Mouse (Mus musculus): Measurements from ENCODE around the gene Gigyf1. TPM values are rescaled to one million over a fixed set of nuclear protein-coding genes. Genes with fewer than 3 reads are reported as not detected.

Gene Gigyf1
- polyA plus RNA-seq, 1 experiment from 2014 or later, result 9.0 TPM

- WGBS, result 83% methylated on average over 15 of the region's 15 CpGs
- H3K4me2 ChIP-seq, result no peak overlapping the region
- no peak overlapping the region for H3K9ac ChIP-seq (ENCODE audit: low read depth, low read length)
- H3K36me3 ChIP-seq (ENCODE audit: control insufficient read depth, insufficient read depth, low read length), result peaks cover 41% of the 10 kb centered on the region
- no peaks in the 10 kb centered on the region for H3K9me3 ChIP-seq (ENCODE audit: control insufficient read depth, low read length)
- H3K4me1 ChIP-seq (replicated peaks; ENCODE audit: control insufficient read depth, insufficient read depth, low read length), result peaks cover 29% of the 10 kb centered on the region
- ATAC-seq (replicated peaks; ENCODE audit: low FRiP score), result no peak
- H3K27ac ChIP-seq (ENCODE audit: low read depth, low read length), result no peak overlapping the region
- 0 out of 2 replicates have a peak overlapping the region, but pooled peaks have one; percentile 7 for H3K4me3 ChIP-seq (ENCODE audit: low read depth, low read length)
- H3K27me3 ChIP-seq (replicated peaks; ENCODE audit: control insufficient read depth, insufficient read depth, low read length), result no peaks in the 10 kb centered on the region
- DNase-seq (ENCODE audit: low spot score), result no peak
Measured at GRCm38 (mm10) chr5:137529221-137529995, 11.1 kb downstream of the Gigyf1 start.

- peaks cover 37% of the 10 kb centered on the region for H3K36me3 ChIP-seq (ENCODE audit: control insufficient read depth, insufficient read depth, low read length)
- ATAC-seq (replicated peaks; ENCODE audit: low FRiP score), result no peak
- no peak overlapping the region for H3K27ac ChIP-seq (ENCODE audit: low read depth, low read length)
- H3K9me3 ChIP-seq (ENCODE audit: control insufficient read depth, low read length), result no peaks in the 10 kb centered on the region
- peak overlapping the region; percentile 84 for H3K4me3 ChIP-seq (ENCODE audit: low read depth, low read length)
- H3K27me3 ChIP-seq (replicated peaks; ENCODE audit: control insufficient read depth, insufficient read depth, low read length), result no peaks in the 10 kb centered on the region
- no peak overlapping the region; the same call in 1 of the 2 replicates for H3K9ac ChIP-seq (ENCODE audit: low read depth, low read length)
- H3K4me1 ChIP-seq (replicated peaks; ENCODE audit: control insufficient read depth, insufficient read depth, low read length), result peaks cover 29% of the 10 kb centered on the region
- DNase-seq (ENCODE audit: low spot score), result no peak
- H3K4me2 ChIP-seq, result peak overlapping the region; percentile 100
- WGBS, result 88% methylated on average over 8 of the region's 8 CpGs
Measured at GRCm38 (mm10) chr5:137530075-137530474, 11.7 kb downstream of the Gigyf1 start.

GRCm38 (mm10) chr5:137530588-137531413 lies 12.5 kb downstream of the Gigyf1 start:
- ATAC-seq (replicated peaks; ENCODE audit: low FRiP score) (peak; percentile 5; the same call in 1 of the 2 replicates), DNase-seq (ENCODE audit: low spot score) (no peak)
- H3K27ac ChIP-seq (ENCODE audit: low read depth, low read length), result peak overlapping the region; percentile 56

GRCm38 (mm10) chr5:137531414-137532130 lies 13.2 kb downstream of the Gigyf1 start:
- DNase-seq (ENCODE audit: low spot score) (no peak), ATAC-seq (replicated peaks; ENCODE audit: low FRiP score) (no peak; the same call in 1 of the 2 replicates)
- Histone ChIP-seq H3K4me2 (peak overlapping the region; percentile 100), H3K27me3 (replicated peaks; ENCODE audit: control insufficient read depth, insufficient read depth, low read length) (no peaks in the 10 kb centered on the region), H3K36me3 (ENCODE audit: control insufficient read depth, insufficient read depth, low read length) (peaks cover 31% of the 10 kb centered on the region), H3K9me3 (ENCODE audit: control insufficient read depth, low read length) (no peaks in the 10 kb centered on the region), H3K4me3 (ENCODE audit: low read depth, low read length) (peak overlapping the region; percentile 84), H3K27ac (ENCODE audit: low read depth, low read length) (peak overlapping the region; percentile 84), H3K9ac (ENCODE audit: low read depth, low read length) (peak overlapping the region; percentile 93), H3K4me1 (replicated peaks; ENCODE audit: control insufficient read depth, insufficient read depth, low read length) (peaks cover 23% of the 10 kb centered on the region)
- WGBS, result under 1% methylated on average over 51 of the region's 51 CpGs

More at GRCm38 (mm10) chr5:137530588-137531413, 12.5 kb downstream of the Gigyf1 start:
- Histone ChIP-seq H3K4me2 (peak overlapping the region; percentile 100), H3K27me3 (replicated peaks; ENCODE audit: control insufficient read depth, insufficient read depth, low read length) (no peaks in the 10 kb centered on the region), H3K4me1 (replicated peaks; ENCODE audit: control insufficient read depth, insufficient read depth, low read length) (peaks cover 29% of the 10 kb centered on the region), H3K9me3 (ENCODE audit: control insufficient read depth, low read length) (no peaks in the 10 kb centered on the region), H3K4me3 (ENCODE audit: low read depth, low read length) (peak overlapping the region; percentile 84), H3K36me3 (ENCODE audit: control insufficient read depth, insufficient read depth, low read length) (peaks cover 31% of the 10 kb centered on the region), H3K9ac (ENCODE audit: low read depth, low read length) (peak overlapping the region; percentile 93)
- WGBS, result 4% methylated on average over 46 of the region's 46 CpGs

- under 1% methylated on average over 19 of the region's 19 CpGs for WGBS
- H3K27me3 ChIP-seq (replicated peaks; ENCODE audit: control insufficient read depth, insufficient read depth, low read length), result no peaks in the 10 kb centered on the region
- peak overlapping the region; percentile 93 for H3K9ac ChIP-seq (ENCODE audit: low read depth, low read length)
- peak overlapping the region; percentile 84 for H3K27ac ChIP-seq (ENCODE audit: low read depth, low read length)
- peak overlapping the region; percentile 100 for H3K4me2 ChIP-seq
- peaks cover 20% of the 10 kb centered on the region for H3K4me1 ChIP-seq (replicated peaks; ENCODE audit: control insufficient read depth, insufficient read depth, low read length)
- H3K36me3 ChIP-seq (ENCODE audit: control insufficient read depth, insufficient read depth, low read length), result peaks cover 26% of the 10 kb centered on the region
- H3K4me3 ChIP-seq (ENCODE audit: low read depth, low read length), result peak overlapping the region; percentile 84
- DNase-seq (ENCODE audit: low spot score) (no peak), ATAC-seq (replicated peaks; ENCODE audit: low FRiP score) (no peak)
- H3K9me3 ChIP-seq (ENCODE audit: control insufficient read depth, low read length), result no peaks in the 10 kb centered on the region
Measured at GRCm38 (mm10) chr5:137532131-137532807, 13.9 kb downstream of the Gigyf1 start.

- Histone ChIP-seq H3K9me3 (ENCODE audit: control insufficient read depth, low read length) (no peaks in the 10 kb centered on the region), H3K27ac (ENCODE audit: low read depth, low read length) (peak overlapping the region; percentile 84), H3K4me2 (peak overlapping the region; percentile 100), H3K4me1 (replicated peaks; ENCODE audit: control insufficient read depth, insufficient read depth, low read length) (peaks cover 18% of the 10 kb centered on the region), H3K4me3 (ENCODE audit: low read depth, low read length) (peak overlapping the region; percentile 84), H3K9ac (ENCODE audit: low read depth, low read length) (peak overlapping the region; percentile 93), H3K27me3 (replicated peaks; ENCODE audit: control insufficient read depth, insufficient read depth, low read length) (no peaks in the 10 kb centered on the region), H3K36me3 (ENCODE audit: control insufficient read depth, insufficient read depth, low read length) (peaks cover 22% of the 10 kb centered on the region)
- DNase-seq (ENCODE audit: low spot score) (no peak), ATAC-seq (replicated peaks; ENCODE audit: low FRiP score) (peak; percentile 40)
- whole genome bisulfite sequencing, result 0% methylated on average over 10 of the region's 12 CpGs
Measured at GRCm38 (mm10) chr5:137532808-137533116, 14.4 kb downstream of the Gigyf1 start.

- under 1% methylated on average over 40 of the region's 40 CpGs for WGBS
- Histone ChIP-seq H3K27ac (ENCODE audit: low read depth, low read length) (peak within 1 kb of the TSS; percentile 84), H3K4me1 (replicated peaks; ENCODE audit: control insufficient read depth, insufficient read depth, low read length) (peaks cover 16% of the 10 kb centered on the region), H3K9ac (ENCODE audit: low read depth, low read length) (peak within 1 kb of the TSS; percentile 93), H3K36me3 (ENCODE audit: control insufficient read depth, insufficient read depth, low read length) (peaks cover 17% of the 10 kb centered on the region), H3K4me3 (ENCODE audit: low read depth, low read length) (peak within 1 kb of the TSS; percentile 84), H3K27me3 (replicated peaks; ENCODE audit: control insufficient read depth, insufficient read depth, low read length) (no peaks in the 10 kb centered on the region), H3K9me3 (ENCODE audit: control insufficient read depth, low read length) (no peaks in the 10 kb centered on the region), H3K4me2 (peak within 1 kb of the TSS; percentile 100)
- ATAC-seq (replicated peaks; ENCODE audit: low FRiP score) (peak; percentile 82), DNase-seq (ENCODE audit: low spot score) (peak; percentile 97)
Measured at GRCm38 (mm10) chr5:137533117-137533827, 14.9 kb downstream of the Gigyf1 start, which contains the start of the genes Epo and Gnb2. Gene Epo (minus strand): TSS chr5:137533242. Gene Gnb2 (minus strand): TSS chr5:137533510.

All from liver, embryonic 11.5 days (tissue).